Mouse (Mus musculus): ENCODE results near the gene Mast3.

Mast3 gene

GRCm38 (mm10) chr8:70804481-70805206, at the start of gene Mast3:
Gene Mast3 (minus strand): TSS chr8:70805054.
- peak; percentile 75 for DNase-seq (ENCODE audit: low read depth, low spot score)

- DNase-seq (ENCODE audit: low read depth, low spot score), result no peak
Observed at GRCm38 (mm10) chr8:70853863-70854262, 49.0 kb upstream of the Mast3 start.

DNA sequence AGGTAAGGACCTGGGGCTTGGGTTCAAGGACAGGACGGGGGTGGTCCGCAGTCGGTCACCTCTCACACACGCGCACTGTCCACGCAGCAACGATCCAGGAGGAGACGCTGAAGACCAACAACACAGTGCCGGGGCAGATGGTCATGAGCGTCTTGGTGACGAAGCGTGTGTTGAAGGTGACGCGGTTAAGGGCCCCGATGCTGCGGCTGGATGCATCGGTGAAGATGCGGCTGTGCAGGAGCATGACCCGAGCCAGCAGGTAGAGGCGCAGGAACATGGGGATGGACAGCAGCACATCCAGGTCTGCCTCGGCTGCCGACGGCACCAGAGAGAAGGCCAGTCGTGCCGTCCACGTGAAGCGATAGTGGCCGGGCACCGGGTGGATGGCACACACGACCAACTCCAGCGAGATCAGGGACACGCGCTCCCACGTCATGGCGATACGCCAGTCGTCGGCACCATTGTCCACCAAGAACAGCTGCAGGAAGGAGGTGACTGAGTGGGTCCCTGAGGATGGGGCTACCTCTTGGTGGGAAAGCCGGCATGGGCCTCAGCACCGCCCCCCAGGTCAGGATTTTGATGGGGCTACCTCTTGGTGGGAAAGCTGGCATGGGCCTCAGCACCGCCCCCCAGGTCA, 47.9 kb upstream of the Mast3 start:
- no peak for DNase-seq (ENCODE audit: low read depth, low spot score)

GRCm38 (mm10) chr8:70851837-70852236, 47.0 kb upstream of the Mast3 start:
- no peak for DNase-seq (ENCODE audit: low read depth, low spot score)

GRCm38 (mm10) chr8:70850947-70851346, 46.1 kb upstream of the Mast3 start:
- no peak for DNase-seq (ENCODE audit: low read depth, low spot score)

GRCm38 (mm10) chr8:70850132-70850845, 45.4 kb upstream of the Mast3 start:
- no peak for DNase-seq (ENCODE audit: low read depth, low spot score)

- DNase-seq (ENCODE audit: low read depth, low spot score), result peak; percentile 82
Observed at GRCm38 (mm10) chr8:70849333-70849990, 44.6 kb upstream of the Mast3 start.

DNA sequence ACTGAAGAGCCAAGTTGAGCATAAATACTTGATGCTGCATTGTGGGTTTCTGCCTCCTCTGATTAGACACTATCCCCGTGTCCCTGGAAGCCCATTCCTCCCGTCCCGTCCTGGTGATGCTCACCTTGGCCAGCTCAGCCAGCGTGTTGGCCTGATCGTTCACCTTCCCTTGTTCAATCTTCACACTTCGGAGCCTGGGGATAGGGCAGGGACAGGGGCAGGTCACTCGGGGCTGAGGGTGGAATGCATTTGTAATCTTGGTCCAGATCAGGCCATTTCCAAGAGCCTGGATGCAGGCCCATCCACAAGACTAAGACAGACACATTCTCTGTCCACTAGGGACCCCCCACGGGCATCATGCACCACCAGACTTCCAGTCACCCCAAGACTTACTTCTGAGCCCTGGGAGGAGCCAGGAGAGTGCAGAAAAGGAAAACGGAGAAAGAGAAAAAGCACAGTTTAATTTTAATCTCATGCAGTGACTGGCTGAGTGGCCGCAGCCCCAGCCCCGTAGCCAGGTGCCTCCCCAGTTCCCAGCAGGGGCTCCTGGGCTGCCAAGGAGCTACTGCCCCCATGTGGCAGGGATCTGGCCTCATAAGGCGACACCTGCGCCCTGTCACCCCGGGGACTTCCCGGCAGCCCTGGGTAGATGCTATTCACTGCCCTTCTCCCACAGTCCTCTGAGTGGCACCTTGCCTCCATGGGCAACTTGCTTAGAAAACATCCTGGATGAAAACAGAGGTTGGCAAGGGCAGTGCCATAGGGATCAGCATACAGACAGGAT, 41.7 kb upstream of the Mast3 start:
- DNase-seq (ENCODE audit: low read depth, low spot score), result no peak

- no peak for DNase-seq (ENCODE audit: low read depth, low spot score)
Observed at GRCm38 (mm10) chr8:70845108-70845507, 40.3 kb upstream of the Mast3 start.

DNA sequence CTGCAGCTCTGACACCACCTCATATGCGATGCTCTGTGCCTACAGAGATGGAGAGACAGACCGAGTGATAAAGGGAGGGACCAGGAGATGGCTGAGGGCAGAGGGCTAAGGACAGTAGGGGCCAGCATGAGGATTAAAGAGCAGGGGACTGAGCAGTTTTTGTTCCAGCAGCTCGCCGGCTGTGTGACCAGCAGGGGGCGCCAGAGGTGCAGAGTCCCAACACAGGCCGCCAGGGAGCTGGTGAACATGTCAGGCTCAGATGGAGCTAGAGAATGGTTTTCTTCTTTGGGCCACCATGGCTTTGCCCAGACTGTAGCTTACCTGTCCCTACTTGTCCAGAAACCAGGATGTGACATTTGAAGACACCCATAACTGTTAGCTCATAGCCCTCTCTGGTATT, 39.7 kb upstream of the Mast3 start:
- peak; percentile 76 for DNase-seq (ENCODE audit: low read depth, low spot score)

GRCm38 (mm10) chr8:70843941-70844340, 39.1 kb upstream of the Mast3 start:
- no peak for DNase-seq (ENCODE audit: low read depth, low spot score)

- DNase-seq (ENCODE audit: low read depth, low spot score), result no peak
Observed at GRCm38 (mm10) chr8:70843214-70843773, 38.4 kb upstream of the Mast3 start.

DNA sequence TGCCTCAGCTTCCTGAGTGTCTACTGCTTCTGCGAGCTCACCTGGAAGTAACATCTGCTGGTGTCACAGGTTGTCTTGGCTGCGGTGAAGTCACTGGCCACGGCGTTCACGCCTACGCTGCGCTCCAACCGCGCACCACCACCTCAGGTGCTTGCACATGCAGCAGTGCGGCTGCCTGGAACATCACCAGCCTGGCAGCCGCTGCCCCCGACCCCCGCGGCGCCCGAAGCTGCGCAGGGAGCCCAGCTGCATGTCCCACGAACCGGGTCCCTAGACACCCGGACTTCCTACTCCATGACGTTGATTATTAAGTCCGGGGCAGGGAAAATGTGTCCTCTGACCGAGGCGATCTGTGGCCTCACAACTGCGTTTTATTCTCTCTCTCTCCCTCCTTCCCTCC, 37.6 kb upstream of the Mast3 start:
- DNase-seq (ENCODE audit: low read depth, low spot score), result no peak

DNA sequence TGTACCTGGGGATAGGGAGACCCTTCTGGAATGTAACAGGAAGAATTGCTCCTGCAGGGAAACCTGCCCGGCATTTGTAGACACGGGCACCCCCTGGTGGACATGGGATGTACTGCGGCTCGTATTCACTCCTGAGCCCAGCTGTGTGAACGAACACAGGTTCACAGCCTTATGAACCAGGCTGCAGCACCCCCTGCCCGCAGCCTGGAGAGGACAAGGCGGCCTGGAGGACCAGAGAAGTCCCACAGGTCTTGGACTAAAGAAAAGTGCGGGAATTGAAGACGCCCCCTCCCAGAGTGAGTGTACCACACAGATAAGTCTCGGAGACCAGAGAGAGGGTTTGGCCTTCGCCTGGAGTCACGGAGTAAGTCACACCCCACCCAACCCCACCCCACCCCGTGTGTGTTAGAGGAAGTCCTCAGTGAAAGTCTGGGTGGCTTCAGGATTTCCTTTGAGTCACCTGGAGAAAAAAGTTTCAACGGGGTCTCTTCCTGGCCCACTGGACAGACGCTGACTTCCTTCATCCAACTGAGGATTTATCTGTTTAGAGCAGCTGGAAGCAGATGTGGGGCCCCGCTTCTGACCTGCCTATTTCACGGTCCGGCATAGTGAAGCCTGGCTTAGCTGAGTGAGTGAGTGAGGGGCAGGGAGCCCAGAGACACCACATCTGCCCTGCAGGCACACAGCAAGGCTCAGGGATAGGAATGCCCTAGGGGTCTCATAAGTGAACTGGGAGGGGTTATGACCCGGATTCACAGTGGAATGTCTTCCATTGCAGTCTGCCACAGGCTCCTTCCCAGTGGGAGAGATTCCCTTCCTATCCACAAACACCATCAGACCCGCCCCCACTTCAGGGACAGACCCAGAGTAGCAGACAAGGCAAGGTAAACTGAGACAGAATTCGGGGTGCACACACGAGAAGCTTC, 36.6 kb upstream of the Mast3 start:
- peak; percentile 84 for DNase-seq (ENCODE audit: low read depth, low spot score)

DNA sequence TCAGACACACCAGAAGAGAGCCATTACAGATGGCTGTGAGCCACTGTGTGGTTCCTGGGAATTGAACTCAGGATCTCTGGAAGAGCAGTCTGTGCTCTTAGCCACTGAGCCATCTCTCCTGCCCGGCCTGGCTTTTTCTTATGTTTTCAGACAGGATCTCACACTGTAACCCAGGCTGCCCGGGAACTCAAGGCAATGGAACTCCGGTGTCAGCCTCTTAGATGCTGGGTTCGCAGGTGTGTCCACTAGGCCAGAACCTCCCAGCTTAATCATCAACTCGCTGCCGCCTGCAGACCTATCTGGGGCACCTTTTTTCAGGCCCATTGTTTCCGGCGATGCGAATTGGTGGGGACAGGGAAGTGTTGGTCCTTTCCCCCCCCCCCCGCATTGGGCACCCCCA, 35.7 kb upstream of the Mast3 start:
- DNase-seq (ENCODE audit: low read depth, low spot score), result no peak

GRCm38 (mm10) chr8:70839408-70840351, 34.8 kb upstream of the Mast3 start, which contains the start of gene Arrdc2:
Gene Arrdc2 (minus strand): TSS chr8:70839720.
- DNase-seq (ENCODE audit: low read depth, low spot score), result peak; percentile 100

DNA sequence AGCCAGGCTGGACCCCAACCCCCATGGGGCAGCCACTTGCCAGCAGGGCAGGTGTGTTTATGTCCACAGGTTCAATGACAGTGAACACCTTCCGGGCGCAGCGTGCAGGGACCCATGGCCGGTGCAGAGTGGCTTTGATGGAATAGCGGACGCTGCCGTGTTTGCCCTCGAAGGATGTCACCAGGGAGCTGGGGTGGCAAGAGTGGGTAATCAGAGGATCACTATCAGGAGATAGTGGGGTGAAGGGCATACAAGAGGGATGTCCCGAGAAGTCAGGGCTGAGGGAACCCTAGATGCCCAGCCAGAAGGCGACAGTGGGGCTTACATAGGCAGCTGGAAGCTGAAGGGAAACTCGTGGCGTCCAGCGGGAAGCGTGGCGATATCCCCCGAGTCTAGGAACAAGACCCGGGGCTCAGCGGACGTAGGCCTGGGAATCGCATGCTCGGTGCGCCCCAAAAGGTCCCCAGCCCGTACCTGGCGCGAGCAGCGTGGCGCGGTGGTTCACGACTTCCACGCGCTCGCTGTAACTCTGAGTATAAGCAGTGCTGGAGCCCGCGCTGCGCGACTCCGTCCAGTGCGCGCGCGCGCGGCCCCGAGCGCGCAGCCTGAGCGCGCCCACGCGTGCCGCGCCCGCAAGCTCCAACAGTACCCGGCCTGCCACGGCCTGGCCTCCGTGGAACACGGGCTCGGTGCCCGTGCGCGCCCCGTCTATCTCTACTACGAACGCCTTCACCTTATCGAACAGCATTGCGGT, 34.0 kb upstream of the Mast3 start:
- no peak for DNase-seq (ENCODE audit: low read depth, low spot score)

- no peak for DNase-seq (ENCODE audit: low read depth, low spot score)
Observed at GRCm38 (mm10) chr8:70836666-70837065, 31.8 kb upstream of the Mast3 start.

Measured in skeletal muscle tissue, adult 2 months (tissue).